ENCODE assay signal across 10 mouse cellular contexts in the genomic region with DNA sequence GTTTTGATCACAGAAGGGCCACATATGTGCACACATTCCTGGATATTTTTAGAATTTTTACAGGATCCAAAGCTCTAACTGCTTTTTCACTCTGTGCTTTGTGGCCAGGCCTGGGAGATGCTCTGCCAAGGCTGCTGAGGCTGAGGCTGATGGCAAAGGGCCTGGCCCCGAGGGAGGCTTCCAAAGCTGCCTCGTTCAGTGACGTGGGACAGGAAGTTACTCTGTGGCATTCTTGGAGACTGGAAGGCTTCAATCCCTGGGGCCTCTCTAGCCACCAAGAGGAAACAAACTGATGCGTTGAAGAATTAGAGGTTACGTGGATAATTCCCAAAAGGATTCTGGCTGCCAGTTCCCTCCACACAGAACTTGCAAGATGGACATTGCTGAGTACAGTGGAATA.
A peak's percentile ranks its signal among the peaks of the same experiment; 100 is the strongest.
DNase-seq lines count a peak whose midpoint lies in the region; ATAC-seq and TF ChIP-seq lines count a peak whose summit lies in the region.
"Had no signal": no experiment of that assay in that cellular context is flagged by ENCODE, and none has a peak within 500 bp of the region (broad histone marks: within the 10 kb centered on the region; RNA-seq: fewer than 3 reads in every experiment).

No protein-coding gene starts in this region.

- H3K27me3 ChIP-seq in limb, embryonic 14.5 days (ENCODE audit: control insufficient read depth, insufficient read depth, low read length), result no peaks in the 10 kb centered on the region
- H3K27me3 ChIP-seq in limb, embryonic 10.5 days (ENCODE audit: low read depth, poor library complexity, severe bottlenecking), result no peaks in the 10 kb centered on the region

- no peak overlapping the region for H3K4me3 ChIP-seq in limb, embryonic 14.5 days (replicated peaks; ENCODE audit: low read length)
- H3K4me3 ChIP-seq in limb, embryonic 10.5 days, result no peak overlapping the region

- 25% methylated on average over 5 of the region's 5 CpGs for WGBS in limb, embryonic 14.5 days
- WGBS in limb, embryonic 10.5 days, result 64% methylated on average over 5 of the region's 5 CpGs

- H3K36me3 ChIP-seq in limb, embryonic 14.5 days (ENCODE audit: control insufficient read depth, insufficient read depth, low read length), result no peaks in the 10 kb centered on the region
- H3K36me3 ChIP-seq in limb, embryonic 10.5 days, result no peaks in the 10 kb centered on the region

- intact Hi-C loops in heart, postnatal 14 days (cut with DNase I), result loop anchor here (10.0 kb wide), 1 partner anchor 218 kb away; no protein-coding TSS in a partner anchor

- no peaks in the 10 kb centered on the region for H3K9me3 ChIP-seq in limb, embryonic 14.5 days (ENCODE audit: control insufficient read depth, low read length)
- H3K9me3 ChIP-seq in limb, embryonic 10.5 days (replicated peaks), result no peaks in the 10 kb centered on the region

- 0 out of 2 replicates have a peak, but pooled peaks have one; percentile 30 for ATAC-seq in limb, embryonic 14.5 days (ENCODE audit: low FRiP score, low read depth)
- no peak for ATAC-seq in granulocyte monocyte progenitor cell, adult 5-6 weeks (replicated peaks; ENCODE audit: poor library complexity, severe bottlenecking)

- no peak overlapping the region; the same call in 1 of the 2 replicates for H3K4me2 ChIP-seq in limb, embryonic 14.5 days (replicated peaks; ENCODE audit: low read depth, low read length, severe bottlenecking)

- peaks cover 4% of the 10 kb centered on the region; the same call in 1 of the 2 replicates for H3K4me1 ChIP-seq in limb, embryonic 14.5 days (ENCODE audit: control insufficient read depth, insufficient read depth, low read length)
- no peaks in the 10 kb centered on the region; the same call in 1 of the 2 replicates for H3K4me1 ChIP-seq in limb, embryonic 10.5 days

- no peak overlapping the region for H3K9ac ChIP-seq in limb, embryonic 14.5 days (ENCODE audit: low read depth, low read length, severe bottlenecking)
- H3K9ac ChIP-seq: liver, embryonic 14.5 days had no signal

- TF ChIP-seq POLR2A in limb, embryonic 14.5 days (IDR thresholded peaks at IDR 0.05; ENCODE audit: borderline replicate concordance, extremely low read depth, insufficient read depth, insufficient read length), result no peak

- peak overlapping the region; percentile 56 for H3K27ac ChIP-seq in limb, embryonic 14.5 days (replicated peaks; ENCODE audit: low read depth, low read length)
- no peak overlapping the region for H3K27ac ChIP-seq in limb, embryonic 10.5 days
- H3K27ac ChIP-seq: liver, embryonic 14.5 days had no signal

- peak; percentile 72 for DNase-seq in limb, embryonic 14.5 days (ENCODE audit: low spot score)
- DNase-seq in limb, embryonic 10.5 days (ENCODE audit: low spot score), result no peak
- DNase-seq in cerebellum, postnatal 36 days, result peak; percentile 45 to 52
- DNase-seq in heart, postnatal 14 days, result peak; percentile 61 to 66
- DNase-seq in lung, postnatal 36 days, result peak; percentile 24
- no peak for DNase-seq in frontal cortex, postnatal 36 days (ENCODE audit: low spot score in 2 of 2)
- no peak for DNase-seq in natural killer cell, adult 2 months (ENCODE audit: low spot score in 2 of 2)
- DNase-seq: layer of hippocampus, postnatal 36 days had no signal

Comparison
In these comparisons a context has a peak if more than half of its experiments do, and no peak if none do; other contexts are left out.
1. DNase-seq: peak in limb, embryonic 14.5 days (single experiment), cerebellum, postnatal 36 days (2 of 2), heart, postnatal 14 days (2 of 2) and lung, postnatal 36 days (single experiment); none in limb, embryonic 10.5 days (single experiment), frontal cortex, postnatal 36 days (0 of 2) and natural killer cell, adult 2 months (0 of 2).